Mouse (Mus musculus): ENCODE measurements around the gene Ogdh. TPM values are rescaled to one million over a fixed set of nuclear protein-coding genes. Genes with fewer than 3 reads are reported as not detected.
A peak's percentile ranks its signal among the peaks of the same experiment; 100 is the strongest.
"Not testable (repeated sequence)": the region's sequence is repeated elsewhere in the genome, so short reads cannot be mapped to it uniquely, and the experiment has no call there.

Ogdh gene
- polyA plus RNA-seq, 1 experiment from 2014 or later, result 104 TPM

DNA sequence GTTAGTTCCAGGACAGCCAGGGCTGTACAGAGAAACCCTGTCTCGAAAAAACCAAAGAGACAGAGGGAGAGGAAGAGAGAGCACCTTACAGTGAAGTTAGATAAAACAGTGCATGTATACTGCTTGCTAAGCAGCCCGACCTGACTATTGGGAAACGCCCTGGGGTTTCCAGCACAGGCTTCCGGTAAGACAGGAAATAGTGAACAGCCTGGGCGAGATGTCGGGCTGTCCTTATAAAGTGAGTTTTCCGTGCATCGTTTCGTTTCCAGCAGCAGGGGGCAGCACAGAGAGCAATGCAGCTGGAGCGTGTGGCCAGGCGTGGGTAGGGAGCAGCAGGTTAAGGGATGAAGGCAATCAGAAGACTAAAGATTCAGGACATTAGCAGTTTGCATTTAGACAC is 74.5 kb downstream of the Ogdh start:
- Histone ChIP-seq H3K9ac (replicated peaks; ENCODE audit: low read length) (no peak overlapping the region), H3K4me1 (ENCODE audit: control insufficient read depth, insufficient read depth, low read length) (no peaks in the 10 kb centered on the region), H3K27ac (replicated peaks; ENCODE audit: low read depth, low read length) (no peak overlapping the region), H3K27me3 (ENCODE audit: control insufficient read depth, insufficient read depth, low read length) (no peaks in the 10 kb centered on the region), H3K4me3 (replicated peaks; ENCODE audit: low read depth, low read length) (no peak overlapping the region), H3K4me2 (ENCODE audit: low read length) (no peak overlapping the region), H3K36me3 (ENCODE audit: control insufficient read depth, insufficient read depth, low read length) (no peaks in the 10 kb centered on the region), H3K9me3 (ENCODE audit: control insufficient read depth, low read length) (no peaks in the 10 kb centered on the region)
- ATAC-seq (ENCODE audit: low FRiP score, low TSS enrichment) (peak; percentile 53; the same call in 1 of the 2 replicates), DNase-seq (peak; percentile 81)
- 27% methylated on average over 11 of the region's 11 CpGs for WGBS

- DNase-seq, result no peak
- H3K27ac ChIP-seq (replicated peaks; ENCODE audit: low read depth, low read length), result no peak overlapping the region
- H3K4me1 ChIP-seq (ENCODE audit: control insufficient read depth, insufficient read depth, low read length), result no peaks in the 10 kb centered on the region
- H3K4me2 ChIP-seq (ENCODE audit: low read length), result no peak overlapping the region
- H3K27me3 ChIP-seq (ENCODE audit: control insufficient read depth, insufficient read depth, low read length), result no peaks in the 10 kb centered on the region
- no peak overlapping the region for H3K9ac ChIP-seq (replicated peaks; ENCODE audit: low read length)
- H3K36me3 ChIP-seq (ENCODE audit: control insufficient read depth, insufficient read depth, low read length), result no peaks in the 10 kb centered on the region
- no peak for ATAC-seq (ENCODE audit: low FRiP score, low TSS enrichment)
- no peaks in the 10 kb centered on the region for H3K9me3 ChIP-seq (ENCODE audit: control insufficient read depth, low read length)
- 81% methylated on average over 6 of the region's 6 CpGs for WGBS
- no peak overlapping the region for H3K4me3 ChIP-seq (replicated peaks; ENCODE audit: low read depth, low read length)
These were observed 75.0 kb downstream of the Ogdh start for GRCm38 (mm10) chr11:6366434-6366833.

- WGBS, result 81% methylated on average over 4 of the region's 4 CpGs
- no peak overlapping the region for H3K4me2 ChIP-seq (ENCODE audit: low read length)
- H3K4me1 ChIP-seq (ENCODE audit: control insufficient read depth, insufficient read depth, low read length), result no peaks in the 10 kb centered on the region
- no peak overlapping the region for H3K4me3 ChIP-seq (replicated peaks; ENCODE audit: low read depth, low read length)
- H3K27ac ChIP-seq (replicated peaks; ENCODE audit: low read depth, low read length), result no peak overlapping the region
- H3K36me3 ChIP-seq (ENCODE audit: control insufficient read depth, insufficient read depth, low read length), result no peaks in the 10 kb centered on the region
- ATAC-seq (ENCODE audit: low FRiP score, low TSS enrichment), result no peak
- no peaks in the 10 kb centered on the region for H3K9me3 ChIP-seq (ENCODE audit: control insufficient read depth, low read length)
- no peaks in the 10 kb centered on the region for H3K27me3 ChIP-seq (ENCODE audit: control insufficient read depth, insufficient read depth, low read length)
- DNase-seq, result no peak
- H3K9ac ChIP-seq (replicated peaks; ENCODE audit: low read length), result no peak overlapping the region
These were observed 75.7 kb downstream of the Ogdh start for GRCm38 (mm10) chr11:6367156-6367555.

DNA sequence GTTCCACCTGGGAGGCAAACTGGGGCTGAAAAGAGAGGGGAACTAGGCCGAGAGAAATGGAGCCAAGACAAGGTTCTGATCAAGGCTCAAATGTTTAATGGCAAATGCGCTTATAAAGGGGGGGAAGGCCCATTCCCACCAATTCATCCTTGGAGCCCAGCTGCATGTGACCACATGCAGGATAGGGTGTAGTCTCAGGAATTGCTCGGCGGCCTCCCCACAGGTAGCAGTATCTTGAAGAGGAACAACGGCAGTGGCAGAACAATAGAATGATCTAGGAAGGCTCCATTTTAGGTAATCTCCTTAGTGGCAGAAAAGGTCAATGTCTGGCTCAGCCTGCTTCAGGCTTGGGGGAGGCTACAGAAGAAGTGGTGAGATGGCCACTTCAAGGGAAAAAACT is 76.6 kb downstream of the Ogdh start:
- not testable (repeated sequence) for DNase-seq; ATAC-seq (ENCODE audit: low FRiP score, low TSS enrichment); H3K9me3 ChIP-seq (ENCODE audit: control insufficient read depth, low read length); H3K27ac ChIP-seq (replicated peaks; ENCODE audit: low read depth, low read length); H3K27me3 ChIP-seq (ENCODE audit: control insufficient read depth, insufficient read depth, low read length); H3K4me2 ChIP-seq (ENCODE audit: low read length); H3K36me3 ChIP-seq (ENCODE audit: control insufficient read depth, insufficient read depth, low read length); H3K4me3 ChIP-seq (replicated peaks; ENCODE audit: low read depth, low read length); H3K9ac ChIP-seq (replicated peaks; ENCODE audit: low read length); H3K4me1 ChIP-seq (ENCODE audit: control insufficient read depth, insufficient read depth, low read length)
- WGBS, result 78% methylated on average over 5 of the region's 5 CpGs

- Histone ChIP-seq H3K4me1 (ENCODE audit: control insufficient read depth, insufficient read depth, low read length) (no peaks in the 10 kb centered on the region), H3K9ac (replicated peaks; ENCODE audit: low read length) (no peak overlapping the region), H3K4me3 (replicated peaks; ENCODE audit: low read depth, low read length) (no peak overlapping the region), H3K9me3 (ENCODE audit: control insufficient read depth, low read length) (no peaks in the 10 kb centered on the region), H3K27me3 (ENCODE audit: control insufficient read depth, insufficient read depth, low read length) (no peaks in the 10 kb centered on the region), H3K27ac (replicated peaks; ENCODE audit: low read depth, low read length) (no peak overlapping the region), H3K4me2 (ENCODE audit: low read length) (no peak overlapping the region), H3K36me3 (ENCODE audit: control insufficient read depth, insufficient read depth, low read length) (no peaks in the 10 kb centered on the region)
- WGBS, result 86% methylated on average over 11 of the region's 11 CpGs
- ATAC-seq (ENCODE audit: low FRiP score, low TSS enrichment), result no peak
- no peak for DNase-seq
These were observed 80.1 kb downstream of the Ogdh start for GRCm38 (mm10) chr11:6371376-6372155.

GRCm38 (mm10) chr11:6372784-6373183 is 81.4 kb downstream of the Ogdh start:
- no peak for ATAC-seq (ENCODE audit: low FRiP score, low TSS enrichment)

GRCm38 (mm10) chr11:6380916-6381315 is 89.5 kb downstream of the Ogdh start:
- 86% methylated on average over 6 of the region's 6 CpGs for WGBS
- ATAC-seq (ENCODE audit: low FRiP score, low TSS enrichment) (no peak), DNase-seq (no peak)
- no peaks in the 10 kb centered on the region for H3K27me3 ChIP-seq (ENCODE audit: control insufficient read depth, insufficient read depth, low read length)
- no peaks in the 10 kb centered on the region for H3K36me3 ChIP-seq (ENCODE audit: control insufficient read depth, insufficient read depth, low read length)
- no peak overlapping the region for H3K27ac ChIP-seq (replicated peaks; ENCODE audit: low read depth, low read length)
- H3K4me1 ChIP-seq (ENCODE audit: control insufficient read depth, insufficient read depth, low read length), result no peaks in the 10 kb centered on the region
- no peak overlapping the region for H3K9ac ChIP-seq (replicated peaks; ENCODE audit: low read length)
- no peak overlapping the region for H3K4me2 ChIP-seq (ENCODE audit: low read length)
- no peak overlapping the region for H3K4me3 ChIP-seq (replicated peaks; ENCODE audit: low read depth, low read length)
- no peaks in the 10 kb centered on the region for H3K9me3 ChIP-seq (ENCODE audit: control insufficient read depth, low read length)

More at GRCm38 (mm10) chr11:6372784-6373183, 81.4 kb downstream of the Ogdh start:
- H3K4me3 ChIP-seq (replicated peaks; ENCODE audit: low read depth, low read length), result no peak overlapping the region
- 91% methylated on average over 9 of the region's 9 CpGs for WGBS
- H3K27ac ChIP-seq (replicated peaks; ENCODE audit: low read depth, low read length), result no peak overlapping the region
- no peak for DNase-seq
- no peaks in the 10 kb centered on the region for H3K36me3 ChIP-seq (ENCODE audit: control insufficient read depth, insufficient read depth, low read length)
- no peaks in the 10 kb centered on the region for H3K27me3 ChIP-seq (ENCODE audit: control insufficient read depth, insufficient read depth, low read length)
- no peak overlapping the region for H3K9ac ChIP-seq (replicated peaks; ENCODE audit: low read length)
- H3K4me1 ChIP-seq (ENCODE audit: control insufficient read depth, insufficient read depth, low read length), result no peaks in the 10 kb centered on the region
- no peak overlapping the region for H3K4me2 ChIP-seq (ENCODE audit: low read length)
- no peaks in the 10 kb centered on the region for H3K9me3 ChIP-seq (ENCODE audit: control insufficient read depth, low read length)

DNA sequence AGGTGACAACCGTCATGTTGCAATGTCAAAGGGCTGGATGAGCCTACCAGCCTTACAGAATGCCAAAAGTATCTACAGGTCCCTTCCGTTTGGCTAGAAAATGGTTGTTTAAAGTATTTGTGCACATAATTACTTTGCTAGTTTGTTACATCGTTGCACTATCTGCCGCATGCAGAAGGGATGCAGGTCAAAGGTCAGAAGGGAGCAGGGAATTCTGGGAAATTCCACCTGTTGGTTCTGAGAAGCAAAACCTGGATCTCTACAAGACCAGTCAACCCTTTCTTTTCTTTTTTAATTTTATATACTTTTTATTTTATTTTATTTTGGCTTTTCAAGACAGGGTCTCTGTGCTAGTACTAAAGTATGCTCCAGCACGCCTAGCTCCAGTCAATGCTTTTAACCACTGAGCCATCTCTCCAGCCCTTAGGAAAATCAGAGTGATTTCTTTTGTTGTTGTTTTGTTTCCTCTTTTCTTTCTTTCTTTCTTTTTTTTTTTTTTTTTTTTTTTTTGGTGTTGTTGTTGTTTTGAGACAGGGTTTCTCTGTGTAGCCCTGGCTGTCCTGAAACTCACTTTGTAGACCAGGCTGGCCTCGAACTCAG is 96.8 kb downstream of the Ogdh start:
- WGBS, result 92% methylated on average over 6 of the region's 6 CpGs
- Histone ChIP-seq H3K9ac (replicated peaks; ENCODE audit: low read length) (peak overlapping the region; percentile 97; the same call in 1 of the 2 replicates), H3K27me3 (ENCODE audit: control insufficient read depth, insufficient read depth, low read length) (no peaks in the 10 kb centered on the region), H3K4me2 (ENCODE audit: low read length) (peak overlapping the region; percentile 78), H3K4me3 (replicated peaks; ENCODE audit: low read depth, low read length) (peak overlapping the region; percentile 98; the same call in 1 of the 2 replicates), H3K9me3 (ENCODE audit: control insufficient read depth, low read length) (no peaks in the 10 kb centered on the region), H3K4me1 (ENCODE audit: control insufficient read depth, insufficient read depth, low read length) (peaks cover 20% of the 10 kb centered on the region), H3K27ac (replicated peaks; ENCODE audit: low read depth, low read length) (peak overlapping the region; percentile 93), H3K36me3 (ENCODE audit: control insufficient read depth, insufficient read depth, low read length) (peaks cover 21% of the 10 kb centered on the region)
- ATAC-seq (ENCODE audit: low FRiP score, low TSS enrichment) (no peak), DNase-seq (no peak)
